Mouse (Mus musculus) stomach, postnatal 0 days (tissue): ENCODE data around the gene Mroh8. TPM values are rescaled to one million over a fixed set of nuclear protein-coding genes. Genes with fewer than 3 reads are reported as not detected.
A peak's percentile ranks its signal among the peaks of the same experiment; 100 is the strongest.

ENCODE experiments used
- ATAC-seq: fragments of 200-750 bp; cut with Nextera tagmentation; 2 replicates; pipeline ENCODE4 v1.8.0; 2017; ENCODE audit not compliant: low FRiP score, low TSS enrichment
- DNase-seq: peaks from one replicate; pipeline ENCODE4 v3.0.0-alpha.2; 2016; ENCODE audit warnings: low spot score
- H3K27ac ChIP-seq: fragments of 300-500 bp; sonication (generic); replicated peaks from 2 replicates; pipeline ENCODE4 v1.5.1; 2014; ENCODE audit warnings: mild to moderate bottlenecking, control low read depth
- H3K27me3 ChIP-seq: fragments of 300-500 bp; sonication (generic); 2 replicates; pipeline ENCODE4 v1.6.1; 2014; ENCODE audit warnings: low read length; ENCODE audit not compliant: control insufficient read depth, insufficient read depth
- H3K36me3 ChIP-seq: fragments of 300-500 bp; sonication (generic); 2 replicates; pipeline ENCODE4 v1.6.1; 2014; ENCODE audit warnings: low read length, mixed read lengths; ENCODE audit not compliant: control insufficient read depth, insufficient read depth
- H3K4me1 ChIP-seq: fragments of 300-500 bp; sonication (generic); replicated peaks from 2 replicates; pipeline ENCODE4 v1.6.1; 2014; ENCODE audit warnings: antibody characterized with exemption; ENCODE audit not compliant: control insufficient read depth, insufficient read depth
- H3K4me2 ChIP-seq: fragments of 300-500 bp; sonication (generic); replicated peaks from 2 replicates; pipeline ENCODE4 v1.6.1; 2014; ENCODE audit warnings: low read depth, mild to moderate bottlenecking, control low read depth, moderate library complexity
- H3K4me3 ChIP-seq: fragments of 300-500 bp; sonication (generic); 2 replicates; pipeline ENCODE4 v1.5.1; 2014; ENCODE audit warnings: low read depth, low read length, control low read depth
- H3K9ac ChIP-seq: fragments of 300-500 bp; sonication (generic); 2 replicates; pipeline ENCODE4 v1.6.1; 2014; ENCODE audit warnings: mild to moderate bottlenecking, low read length, control low read depth, mixed read lengths
- H3K9me3 ChIP-seq: fragments of 300-500 bp; sonication (generic); 2 replicates; pipeline ENCODE4 v1.6.1; 2016; ENCODE audit warnings: low read length; ENCODE audit not compliant: control insufficient read depth
- CTCF ChIP-seq: IDR thresholded peaks from 2 replicates; pipeline ENCODE4 v1.5.1; 2016; ENCODE audit warnings: antibody characterized with exemption, low read depth, mild to moderate bottlenecking, moderate library complexity
- EP300 ChIP-seq: optimal IDR thresholded peaks from 2 replicates; pipeline ENCODE3; 2016; ENCODE audit warnings: antibody characterized with exemption
- WGBS: fragments of 180-500 bp; shearing (Covaris S2); extraction: QIAGEN DNeasy Blood & Tissue Kit; methylation state at CpG from one replicate; pipeline ENCODE4 v1.1.7; 2014; 5-methylcytosine and 5-hydroxymethylcytosine counted together
- polyA plus RNA-seq: library from polyadenylated mRNA; unstranded; fragments of >200 nt; fragmentation: Nextera tagmentation; extraction: Ambion mirVana; gene quantifications from 2 replicates; pipeline ENCODE4 v1.2.1, GENCODE M21; 2015

Mroh8 gene
- polyA plus RNA-seq, 1 experiment from 2014 or later: 0.22 TPM

GRCm38 (mm10) chr2:157220108-157220507 is 59.2 kb downstream of the Mroh8 start:
- Histone ChIP-seq H3K9ac (no peak overlapping the region), H3K4me2 (no peak overlapping the region), H3K27me3 (no peaks in the 10 kb centered on the region), H3K36me3 (no peaks in the 10 kb centered on the region), H3K4me3 (no peak overlapping the region), H3K27ac (no peak overlapping the region), H3K9me3 (no peaks in the 10 kb centered on the region), H3K4me1 (no peaks in the 10 kb centered on the region)
- TF ChIP-seq EP300: no peak
- TF ChIP-seq CTCF: no peak
- DNase-seq (no peak), ATAC-seq (no peak)
- 76% methylated on average over 6 of the region's 6 CpGs for WGBS

- no peaks in the 10 kb centered on the region for H3K36me3 ChIP-seq
- no peaks in the 10 kb centered on the region for H3K9me3 ChIP-seq
- H3K27ac ChIP-seq: no peak overlapping the region
- TF ChIP-seq CTCF (no peak), EP300 (no peak)
- H3K4me2 ChIP-seq: no peak overlapping the region
- H3K4me3 ChIP-seq: no peak overlapping the region
- 94% methylated on average over 7 of the region's 7 CpGs for WGBS
- H3K4me1 ChIP-seq: no peaks in the 10 kb centered on the region
- no peak for ATAC-seq
- no peak for DNase-seq
- no peaks in the 10 kb centered on the region for H3K27me3 ChIP-seq
- no peak overlapping the region for H3K9ac ChIP-seq
These were observed 67.6 kb downstream of the Mroh8 start for GRCm38 (mm10) chr2:157211731-157212130.

DNA sequence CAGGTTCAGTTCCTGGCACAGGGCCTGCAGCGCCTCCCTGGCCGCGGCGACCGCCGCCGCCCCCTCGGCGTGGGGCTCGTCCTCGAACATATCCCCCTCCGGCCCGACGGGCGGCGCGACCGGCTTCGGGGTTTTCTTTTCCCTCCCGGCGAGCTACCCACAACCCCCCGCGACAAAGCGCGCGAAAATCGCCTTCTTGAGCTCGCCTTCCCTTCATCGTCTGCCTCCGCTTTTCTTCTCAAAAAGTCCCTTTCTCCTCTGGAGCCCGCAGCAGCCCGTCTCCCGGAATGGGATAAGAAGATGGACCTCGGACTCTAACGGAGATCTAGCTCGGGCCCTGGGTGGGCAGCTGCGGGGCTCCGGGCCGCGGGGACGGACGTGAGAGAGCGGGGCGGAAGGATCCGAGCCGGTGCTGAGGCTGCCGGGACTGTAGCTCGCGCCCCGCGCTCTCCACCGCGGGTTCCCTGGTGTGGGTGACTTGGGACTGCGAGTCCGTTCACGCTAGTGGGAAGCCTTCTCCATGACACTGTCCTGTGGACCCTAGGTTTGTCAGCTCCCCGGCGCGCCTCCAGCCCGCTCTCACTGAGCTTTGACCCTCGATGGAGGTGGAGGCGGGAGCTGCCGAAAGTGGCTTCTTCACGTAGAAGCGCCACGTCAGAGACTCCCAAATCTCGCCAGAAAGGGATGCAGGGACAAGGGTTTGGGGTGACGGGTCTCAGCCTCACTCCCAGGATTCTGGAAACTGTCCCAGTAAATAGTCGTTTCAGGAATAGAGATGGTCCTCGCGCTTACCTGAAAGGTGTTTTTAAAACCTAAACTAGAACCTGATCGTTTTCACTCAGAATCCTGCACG is 74.8 kb downstream of the Mroh8 start, which contains the start of gene Rbl1:
Gene Rbl1 (minus strand): TSS at position 169 of the 853 bp plus-strand sequence.
- peak; percentile 88 for ATAC-seq
- Histone ChIP-seq H3K4me1 (no peaks in the 10 kb centered on the region), H3K36me3 (no peaks in the 10 kb centered on the region), H3K4me3 (peak within 1 kb of the TSS; percentile 83), H3K4me2 (peak within 1 kb of the TSS; percentile 84), H3K27ac (peak within 1 kb of the TSS; percentile 93), H3K27me3 (no peaks in the 10 kb centered on the region), H3K9me3 (no peaks in the 10 kb centered on the region), H3K9ac (peak within 1 kb of the TSS; percentile 89)
- TF ChIP-seq CTCF (peak; percentile 50), EP300 (no peak)
- peak; percentile 91 for DNase-seq
- under 1% methylated on average over 70 of the region's 73 CpGs for WGBS

DNA sequence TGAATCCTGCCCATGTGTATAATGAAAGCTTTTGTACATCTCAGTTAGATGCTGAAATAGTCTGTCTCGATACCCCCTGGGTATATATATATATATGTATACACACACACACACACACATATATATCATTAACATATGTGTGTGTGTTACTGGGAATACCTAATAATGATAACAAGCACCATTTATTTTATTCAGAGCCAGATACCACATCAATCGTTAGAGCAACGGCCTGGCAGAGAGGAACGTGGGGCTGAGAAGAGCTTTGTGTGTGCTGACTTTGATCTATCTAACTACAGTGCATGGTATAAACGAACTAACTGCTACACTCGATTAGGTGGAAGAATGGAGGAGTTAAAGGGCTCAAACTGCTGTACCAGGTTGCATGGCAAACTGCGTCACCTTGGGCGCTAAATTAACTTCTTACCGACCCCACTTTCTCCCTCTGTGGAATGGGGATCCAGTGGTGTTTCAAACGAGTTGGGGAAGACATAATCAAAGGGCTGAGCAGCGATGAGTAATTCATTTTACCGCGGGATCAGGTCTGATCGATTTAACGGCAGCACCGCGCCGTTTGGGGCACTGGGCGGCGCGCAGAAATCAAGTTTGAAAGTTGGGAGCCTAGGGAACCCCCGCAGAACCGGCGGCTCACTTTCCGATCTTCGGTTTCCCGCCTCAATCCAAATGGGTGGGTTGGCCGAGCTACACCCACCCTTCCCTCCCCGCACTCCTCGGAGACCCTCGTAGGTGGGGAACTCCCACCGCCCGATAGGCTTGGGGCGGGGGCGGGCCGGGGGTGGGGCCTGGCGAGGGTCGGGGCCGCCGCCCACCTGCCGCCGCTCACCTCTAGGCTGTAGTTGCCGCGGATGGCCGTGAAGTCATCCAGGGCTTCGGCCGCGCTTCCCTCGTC is 75.6 kb downstream of the Mroh8 start:
- no peaks in the 10 kb centered on the region for H3K27me3 ChIP-seq
- no peaks in the 10 kb centered on the region for H3K36me3 ChIP-seq
- TF ChIP-seq CTCF: peak; percentile 46
- TF ChIP-seq EP300: no peak
- H3K4me2 ChIP-seq: peak overlapping the region; percentile 84
- DNase-seq (peak; percentile 54), ATAC-seq (peak; percentile 75; the same call in 1 of the 2 replicates)
- H3K4me3 ChIP-seq: peak overlapping the region; percentile 83
- peak overlapping the region; percentile 93 for H3K27ac ChIP-seq
- H3K4me1 ChIP-seq: no peaks in the 10 kb centered on the region
- H3K9ac ChIP-seq: peak overlapping the region; percentile 89
- no peaks in the 10 kb centered on the region for H3K9me3 ChIP-seq
- WGBS: 1% methylated on average over 43 of the region's 49 CpGs

- DNase-seq (no peak), ATAC-seq (no peak)
These were observed 76.3 kb downstream of the Mroh8 start for GRCm38 (mm10) chr2:157203026-157203425.

More at GRCm38 (mm10) chr2:157203026-157203425, 76.3 kb downstream of the Mroh8 start:
- Histone ChIP-seq H3K9me3 (no peaks in the 10 kb centered on the region), H3K4me3 (no peak overlapping the region), H3K4me2 (peak overlapping the region; percentile 84; the same call in 1 of the 2 replicates), H3K4me1 (no peaks in the 10 kb centered on the region), H3K27me3 (no peaks in the 10 kb centered on the region), H3K27ac (no peak overlapping the region; the same call in 1 of the 2 replicates), H3K9ac (no peak overlapping the region), H3K36me3 (no peaks in the 10 kb centered on the region)
- TF ChIP-seq EP300 (no peak), CTCF (no peak)
